Mouse (Mus musculus) myocyte (in vitro differentiated cells): Measurements from ENCODE around the gene Ccdc30.

ENCODE experiments used
- E2F4 ChIP-seq: IDR thresholded peaks from one replicate; pipeline ENCODE4 v1.6.1; 2011; ENCODE audit warnings: mild to moderate bottlenecking, control low read depth, moderate library complexity; ENCODE audit not compliant: insufficient read depth
- REST ChIP-seq: IDR thresholded peaks from one replicate; pipeline ENCODE4 v1.6.1; 2011; ENCODE audit warnings: mild to moderate bottlenecking, control low read depth, moderate library complexity; ENCODE audit not compliant: insufficient read depth, insufficient read length

DNA sequence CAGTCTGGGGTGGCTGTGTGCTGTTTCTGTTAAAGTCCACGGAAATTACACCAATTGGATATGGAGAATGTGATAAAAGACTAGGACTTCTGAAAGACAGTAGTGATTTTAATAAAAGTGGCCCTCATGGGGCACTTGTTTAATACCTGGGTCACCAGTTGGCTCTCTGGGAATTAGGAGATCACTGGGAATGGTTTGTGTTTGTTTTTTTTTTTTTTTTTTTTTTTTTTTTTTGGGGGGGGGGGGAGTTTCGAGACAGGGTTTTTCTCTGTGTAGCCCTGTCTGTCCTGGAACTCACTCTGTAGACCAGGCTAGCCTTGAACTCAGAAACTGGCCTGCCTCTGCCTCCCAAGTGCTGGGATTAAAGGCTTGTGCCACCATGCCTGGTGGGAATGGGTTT is 139.6 kb downstream of the Ccdc30 start:
- TF ChIP-seq E2F4, result no peak
- TF ChIP-seq REST, result no peak
